Mouse (Mus musculus): ENCODE measurements around the gene Zfp426.

DNA sequence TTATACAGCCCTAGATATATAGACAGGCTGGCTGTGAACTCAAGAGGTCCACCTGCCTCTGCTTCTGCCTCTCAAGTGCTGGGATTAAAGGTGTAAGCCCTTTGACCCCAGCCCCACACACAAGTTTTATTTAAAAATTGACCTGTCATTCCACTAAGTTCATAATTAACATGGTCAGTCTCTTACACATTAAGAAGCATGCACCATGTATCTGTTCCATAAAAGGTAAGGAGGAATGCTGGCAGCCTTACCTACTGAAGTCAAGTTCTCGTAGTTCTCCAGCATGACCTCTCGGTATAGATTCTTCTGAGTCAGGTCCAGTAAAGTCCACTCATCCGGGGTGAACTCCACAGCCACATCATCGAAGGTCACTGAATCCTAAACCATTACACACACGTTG is 12.3 kb upstream of the Zfp426 start:
- TF ChIP-seq CHD1 (IDR thresholded peaks at IDR 0.05; ENCODE audit: low read depth, low read length) (no peak), EP300 (IDR thresholded peaks at IDR 0.05; ENCODE audit: low read length) (no peak), POLR2A (IDR thresholded peaks at IDR 0.05; ENCODE audit: low read depth, low read length) (no peak), MAFK (IDR thresholded peaks at IDR 0.05; ENCODE audit: insufficient replicate concordance, low read length) (no peak), CTCF (conservative IDR thresholded peaks at IDR 0.05 in 1 of 2, IDR thresholded peaks at IDR 0.05 in 1 of 2; ENCODE audit: low read depth in 2 of 2, low read length in 2 of 2) (no peak)
